Mouse (Mus musculus) limb, embryonic 15.5 days (tissue): ENCODE results near the gene Heatr9. TPM values are rescaled to one million over a fixed set of nuclear protein-coding genes. Genes with fewer than 3 reads are reported as not detected.
A peak's percentile ranks its signal among the peaks of the same experiment; 100 is the strongest.

Experiments used
- ATAC-seq: fragments of 200-750 bp; cut with Nextera tagmentation; 2 replicates; pipeline ENCODE4 v1.8.0; 2017; ENCODE audit warnings: low read depth, moderate TSS enrichment; ENCODE audit not compliant: insufficient number of reproducible peaks, low FRiP score, low TSS enrichment
- H3K27ac ChIP-seq: fragments of 300-500 bp; sonication (generic); 2 replicates; pipeline ENCODE4 v1.5.1; 2015; ENCODE audit warnings: moderate library complexity, mild to moderate bottlenecking, inconsistent platforms
- H3K27me3 ChIP-seq: fragments of 300-500 bp; sonication (generic); 2 replicates; pipeline ENCODE4 v1.6.1; 2015; ENCODE audit warnings: inconsistent platforms
- H3K36me3 ChIP-seq: fragments of 300-500 bp; sonication (generic); 2 replicates; pipeline ENCODE4 v1.6.1; 2015; ENCODE audit warnings: inconsistent platforms
- H3K4me1 ChIP-seq: fragments of 300-500 bp; sonication (generic); 2 replicates; pipeline ENCODE4 v1.6.1; 2015; ENCODE audit warnings: inconsistent platforms
- H3K4me2 ChIP-seq: fragments of 300-500 bp; sonication (generic); 2 replicates; pipeline ENCODE4 v1.6.1; 2015; ENCODE audit warnings: mild to moderate bottlenecking, inconsistent platforms
- H3K4me3 ChIP-seq: fragments of 300-500 bp; sonication (generic); 2 replicates; pipeline ENCODE4 v1.5.1; 2015; ENCODE audit warnings: mild to moderate bottlenecking, inconsistent platforms
- H3K9ac ChIP-seq: fragments of 300-500 bp; sonication (generic); 2 replicates; pipeline ENCODE4 v1.6.1; 2015; ENCODE audit warnings: inconsistent platforms
- H3K9me3 ChIP-seq: fragments of 300-500 bp; sonication (generic); 2 replicates; pipeline ENCODE4 v1.6.1; 2016; ENCODE audit warnings: inconsistent platforms
- WGBS: fragments of 180-500 bp; shearing (Covaris S2); methylation state at CpG from one replicate; pipeline ENCODE4 v1.1.7; 2015; 5-methylcytosine and 5-hydroxymethylcytosine counted together
- polyA plus RNA-seq: library from polyadenylated mRNA; unstranded; fragments of >200 nt; fragmentation: Nextera tagmentation; extraction: Ambion mirVana; gene quantifications from 2 replicates; pipeline ENCODE4 v1.2.1, GENCODE M21; 2015

The Heatr9 gene
- polyA plus RNA-seq, 1 experiment from 2014 or later, result not detected

DNA sequence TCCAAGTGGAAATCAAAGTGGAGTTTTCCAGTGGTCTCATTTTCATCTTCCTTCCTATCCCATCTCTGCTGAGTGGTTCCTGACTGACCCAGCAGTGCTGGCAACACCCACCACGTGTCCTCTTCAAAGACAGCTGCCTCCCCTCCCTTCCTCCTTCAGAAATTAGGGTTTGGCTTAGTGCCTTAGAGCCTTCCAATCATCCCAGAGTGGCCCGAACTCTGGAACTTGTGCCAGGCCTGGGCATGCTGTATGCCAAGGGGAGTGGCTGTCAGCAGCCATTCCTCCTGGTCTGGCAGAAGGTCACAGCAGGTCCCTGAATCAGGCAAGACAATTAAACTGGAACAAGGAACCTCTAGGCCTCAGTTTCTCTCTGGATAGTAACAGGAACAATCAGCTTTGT, 56.0 kb downstream of the Heatr9 start:
- Histone ChIP-seq H3K27me3 (peaks cover 38% of the 10 kb centered on the region), H3K9ac (no peak overlapping the region), H3K4me1 (peaks cover 29% of the 10 kb centered on the region), H3K36me3 (no peaks in the 10 kb centered on the region), H3K27ac (no peak overlapping the region), H3K4me3 (no peak overlapping the region), H3K9me3 (no peaks in the 10 kb centered on the region), H3K4me2 (no peak overlapping the region)
- ATAC-seq, result no peak
- WGBS, result 19% methylated on average over 2 of the region's 2 CpGs

DNA sequence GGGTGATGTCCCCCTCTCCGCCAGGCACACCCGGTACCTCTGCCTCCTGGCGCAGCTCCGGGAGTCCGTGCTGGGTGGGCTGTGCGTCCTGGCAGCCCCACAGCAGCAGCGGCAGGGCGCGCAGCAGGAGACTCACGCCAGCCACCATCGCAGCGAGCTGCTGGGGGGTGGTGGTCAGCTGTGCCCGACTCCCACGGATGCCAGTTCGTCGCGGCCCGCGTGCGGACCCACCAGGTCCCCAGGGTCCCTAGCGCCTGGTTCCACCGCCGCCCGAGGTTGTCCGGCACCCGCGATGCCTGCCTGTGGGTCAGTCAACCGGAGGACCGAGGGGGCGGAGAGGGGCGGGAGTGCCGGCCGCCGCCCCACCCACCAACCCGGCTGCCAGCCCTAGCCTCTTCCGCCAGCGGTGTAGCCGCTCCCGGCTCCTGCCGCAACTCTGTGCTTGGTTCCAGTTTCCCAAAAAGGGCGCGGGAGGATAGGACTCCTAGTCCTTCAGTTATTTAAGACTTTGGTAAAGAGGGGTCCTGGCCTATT, 59.2 kb downstream of the Heatr9 start, which contains the start of gene Mmp28:
Mmp28 (minus strand) TSS at position 361 of the 534 bp plus-strand sequence.
- H3K27me3 ChIP-seq, result peaks cover 38% of the 10 kb centered on the region
- no peaks in the 10 kb centered on the region for H3K9me3 ChIP-seq
- WGBS, result under 1% methylated on average over 38 of the region's 42 CpGs
- H3K9ac ChIP-seq, result peak within 1 kb of the TSS; percentile 38
- H3K36me3 ChIP-seq, result no peaks in the 10 kb centered on the region
- ATAC-seq, result no peak
- H3K27ac ChIP-seq, result no peak within 1 kb of the TSS
- peak within 1 kb of the TSS; percentile 76 for H3K4me2 ChIP-seq
- peak within 1 kb of the TSS; percentile 54 for H3K4me3 ChIP-seq
- peaks cover 34% of the 10 kb centered on the region for H3K4me1 ChIP-seq

Other genes with a start within 250 kb of the Heatr9 start
- gene Slfn14, start 235.4 kb downstream of the Heatr9 start, polyA plus RNA-seq, result 0.10 and 0.18 TPM in 2 replicates
- gene Ap2b1, start 223.2 kb downstream of the Heatr9 start, polyA plus RNA-seq, result 47.8 and 48.9 TPM in 2 replicates
- 13.2 and 14.1 TPM in 2 replicates for gene Pex12, start 219.6 kb downstream of the Heatr9 start, polyA plus RNA-seq
- gene Rasl10b, start 113.0 kb downstream of the Heatr9 start, polyA plus RNA-seq, result 2.3 and 2.8 TPM in 2 replicates
- 0.05 TPM in 1 of 2 replicates, not detected in the other for gene Gas2l2, start 92.7 kb downstream of the Heatr9 start, polyA plus RNA-seq
- gene 1700020L24Rik, start 84.5 kb downstream of the Heatr9 start, polyA plus RNA-seq, result 0.35 and 0.64 TPM in 2 replicates
- 2.7 and 3.4 TPM in 2 replicates for gene Mmp28, start 59.1 kb downstream of the Heatr9 start, polyA plus RNA-seq
- 10.5 and 12.1 TPM in 2 replicates for gene Taf15, start 49.1 kb downstream of the Heatr9 start, polyA plus RNA-seq
- gene Ccl5, start 8.3 kb upstream of the Heatr9 start, polyA plus RNA-seq, result 0.37 and 1.0 TPM in 2 replicates
- 8.8 and 8.9 TPM in 2 replicates for gene Ccl9, start 56.5 kb upstream of the Heatr9 start, polyA plus RNA-seq
- gene Ccl6, start 70.9 kb upstream of the Heatr9 start, polyA plus RNA-seq, result 6.3 and 6.7 TPM in 2 replicates
- gene Rpl9-ps1, start 123.4 kb upstream of the Heatr9 start, polyA plus RNA-seq, result not detected in 2 replicates
- 0.56 and 0.73 TPM in 2 replicates for gene Ccl3, start 127.2 kb upstream of the Heatr9 start, polyA plus RNA-seq
- gene Ccl4, start 140.4 kb upstream of the Heatr9 start, polyA plus RNA-seq, result 0.76 and 0.95 TPM in 2 replicates
- 1.6 and 1.7 TPM in 2 replicates for gene Wfdc17, start 181.8 kb upstream of the Heatr9 start, polyA plus RNA-seq
- gene Wfdc18, start 186.8 kb upstream of the Heatr9 start, polyA plus RNA-seq, result 0.88 and 1.4 TPM in 2 replicates
- 1.3 and 1.4 TPM in 2 replicates for gene Wfdc21, start 224.8 kb upstream of the Heatr9 start, polyA plus RNA-seq
- gene Heatr6, start 231.5 kb upstream of the Heatr9 start, polyA plus RNA-seq, result 22.0 and 25.7 TPM in 2 replicates